Mouse (Mus musculus): ENCODE data around the gene P2ry14.

DNA sequence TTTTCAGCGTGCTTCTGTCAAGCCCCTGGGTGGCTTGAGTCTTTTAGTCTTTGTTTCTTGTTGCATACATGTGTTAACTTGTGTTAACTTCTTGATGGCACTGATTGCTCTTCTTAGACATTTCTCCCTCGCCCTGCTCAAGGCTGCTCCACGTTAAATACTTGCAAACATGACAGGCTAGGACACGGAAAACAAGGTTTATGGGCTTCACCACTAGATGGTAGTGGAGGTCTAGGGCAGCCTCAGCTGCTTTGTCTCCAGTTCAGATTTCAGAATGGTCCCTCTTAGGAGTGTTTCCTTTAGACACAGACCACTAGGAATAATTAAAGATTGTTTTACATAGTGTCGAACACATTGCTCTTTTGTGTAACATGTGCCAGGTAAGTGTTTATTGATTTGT lies 21.8 kb upstream of the P2ry14 start:
- TF ChIP-seq CTCF (IDR thresholded peaks at IDR 0.05; ENCODE audit: low read depth, low read length) (no peak), TAL1 (conservative IDR thresholded peaks at IDR 0.05; ENCODE audit: low read depth, low read length) (no peak)

Measured in G1E (cell line).